Mouse (Mus musculus) lung, postnatal 0 days (tissue): ENCODE results near the gene Foxq1.

Experiments used
- CTCF ChIP-seq: IDR thresholded peaks from 2 replicates; pipeline ENCODE4 v1.5.1; 2016; ENCODE audit warnings: antibody characterized with exemption, mild to moderate bottlenecking
- EP300 ChIP-seq: IDR thresholded peaks from 2 replicates; pipeline ENCODE4 v1.6.1; 2016; ENCODE audit warnings: antibody characterized with exemption, mild to moderate bottlenecking, control low read depth

DNA sequence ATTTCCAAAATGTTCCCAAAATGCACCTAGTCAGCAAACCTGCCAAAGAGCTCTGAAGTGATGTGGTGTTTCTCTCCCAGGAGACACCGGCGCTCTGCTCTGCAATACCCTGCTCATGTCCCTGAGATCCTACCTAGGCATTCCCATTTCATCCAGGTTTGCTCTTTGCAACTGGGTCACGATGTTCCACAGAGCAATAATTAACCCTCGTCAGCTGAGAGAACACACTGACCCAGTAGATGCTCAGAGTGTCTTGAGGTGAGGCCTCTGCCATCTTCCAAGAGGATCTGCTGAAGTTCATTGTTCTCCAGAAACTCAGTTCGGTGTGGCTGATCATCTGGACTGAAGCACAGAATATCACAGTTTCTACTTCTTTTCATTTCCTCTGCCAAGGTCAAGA lies 12.9 kb upstream of the Foxq1 start:
- TF ChIP-seq CTCF (no peak), EP300 (no peak)
